Comparison of ENCODE assay signal across 10 mouse cellular contexts in genomic region chrX:153007685-153008047, GRCm38 (mm10). TPM values are rescaled to one million over a fixed set of nuclear protein-coding genes. Genes with fewer than 3 reads are reported as not detected.
DNase-seq lines count a peak whose midpoint lies in the region; ATAC-seq and TF ChIP-seq lines count a peak whose summit lies in the region.
"Had no signal": no experiment of that assay in that cellular context is flagged by ENCODE, and none has a peak within 500 bp of the region (broad histone marks: within the 10 kb centered on the region; RNA-seq: fewer than 3 reads in every experiment).

No protein-coding gene starts in this region.

- no peak for DNase-seq in cerebellum, adult 2 months
- DNase-seq in cerebellum, postnatal 4 days (ENCODE audit: low spot score in 2 of 2), result no peak
- DNase-seq in lung, postnatal 0 days (ENCODE audit: low spot score), result no peak
- DNase-seq in lung, postnatal 4 days, result no peak
- no peak for DNase-seq in limb, embryonic 11.5 days (ENCODE audit: low spot score)
- DNase-seq in adrenal gland, postnatal 10 days, result no peak
- DNase-seq in urinary bladder, postnatal 14 days (ENCODE audit: low spot score), result no peak

- no peak for TF ChIP-seq CTCF in cerebellum, adult 2 months (IDR thresholded peaks at IDR 0.05; ENCODE audit: borderline replicate concordance, insufficient read depth, low read depth, low read length)
- no peak for TF ChIP-seq CTCF in lung, postnatal 0 days (IDR thresholded peaks at IDR 0.05)
- TF ChIP-seq CTCF in olfactory bulb, adult 2 months (IDR thresholded peaks at IDR 0.05; ENCODE audit: insufficient read depth, low read depth, low read length), result no peak

- H3K27ac ChIP-seq in cerebellum, adult 2 months (ENCODE audit: insufficient read depth, low read length), result peak overlapping the region; percentile 61; the same call in 1 of the 2 replicates
- H3K27ac ChIP-seq in lung, postnatal 0 days (ENCODE audit: low read length), result no peak overlapping the region
- no peak overlapping the region for H3K27ac ChIP-seq in limb, embryonic 11.5 days (replicated peaks; ENCODE audit: low read depth, low read length)
- no peak overlapping the region for H3K27ac ChIP-seq in olfactory bulb, adult 2 months (ENCODE audit: insufficient read depth, low read depth, low read length)

- no peak for ATAC-seq in lung, postnatal 0 days
- no peak for ATAC-seq in limb, embryonic 11.5 days (ENCODE audit: insufficient number of reproducible peaks, low FRiP score, low TSS enrichment, low read depth)

- no peak for TF ChIP-seq EP300 in lung, postnatal 0 days (IDR thresholded peaks at IDR 0.05)

- H3K9me3 ChIP-seq in lung, postnatal 0 days (ENCODE audit: low read length), result no peaks in the 10 kb centered on the region
- H3K9me3 ChIP-seq in limb, embryonic 11.5 days (ENCODE audit: control insufficient read depth, low read length), result no peaks in the 10 kb centered on the region

- H3K4me2 ChIP-seq in lung, postnatal 0 days (replicated peaks; ENCODE audit: low read depth, low read length), result peak overlapping the region; percentile 57
- peak overlapping the region; percentile 55 for H3K4me2 ChIP-seq in limb, embryonic 11.5 days (ENCODE audit: low read depth, severe bottlenecking)

- H3K4me3 ChIP-seq in cerebellum, adult 2 months (replicated peaks; ENCODE audit: insufficient read depth, low read depth, low read length), result peak overlapping the region; percentile 96
- H3K4me3 ChIP-seq in lung, postnatal 0 days (ENCODE audit: low read depth, low read length), result peak overlapping the region; percentile 56
- H3K4me3 ChIP-seq in limb, embryonic 11.5 days (ENCODE audit: low read depth, low read length), result peak overlapping the region; percentile 50
- peak overlapping the region; percentile 97 for H3K4me3 ChIP-seq in olfactory bulb, adult 2 months (ENCODE audit: insufficient read depth, low read depth, low read length)

- no peaks in the 10 kb centered on the region for H3K27me3 ChIP-seq in cerebellum, adult 2 months (ENCODE audit: control insufficient read depth, insufficient read depth, low read length)
- H3K27me3 ChIP-seq in lung, postnatal 0 days (replicated peaks; ENCODE audit: insufficient read depth, low read length), result no peaks in the 10 kb centered on the region
- 0 out of 2 replicates have a peak, but pooled peaks cover 2% of the 10 kb centered on the region for H3K27me3 ChIP-seq in limb, embryonic 11.5 days (ENCODE audit: control insufficient read depth, insufficient read depth, low read length)

- no peak for TF ChIP-seq POLR2A in cerebellum, adult 2 months (IDR thresholded peaks at IDR 0.05; ENCODE audit: borderline replicate concordance, insufficient read depth, low read length)
- no peak for TF ChIP-seq POLR2A in olfactory bulb, adult 2 months (IDR thresholded peaks at IDR 0.05; ENCODE audit: insufficient read depth, low read depth, low read length)

- 9% methylated on average over 9 of the region's 9 CpGs for WGBS in cerebellum, adult 2 months
- 24% methylated on average over 7 of the region's 9 CpGs for WGBS in lung, postnatal 0 days
- WGBS in limb, embryonic 11.5 days, result 37% methylated on average over 9 of the region's 9 CpGs
- 23% methylated on average over 9 of the region's 9 CpGs for WGBS in olfactory bulb, adult 2 months

- no peak overlapping the region for H3K9ac ChIP-seq in lung, postnatal 0 days (replicated peaks; ENCODE audit: low read depth)
- H3K9ac ChIP-seq in limb, embryonic 11.5 days (ENCODE audit: low read length), result peak overlapping the region; percentile 58

- H3K36me3 ChIP-seq in lung, postnatal 0 days (ENCODE audit: insufficient read depth, low read length), result no peaks in the 10 kb centered on the region
- H3K36me3 ChIP-seq in limb, embryonic 11.5 days (ENCODE audit: control insufficient read depth, insufficient read depth, low read length), result no peaks in the 10 kb centered on the region

- H3K4me1 ChIP-seq in cerebellum, adult 2 months (ENCODE audit: control insufficient read depth, insufficient read depth, low read length), result no peaks in the 10 kb centered on the region
- H3K4me1 ChIP-seq in lung, postnatal 0 days (ENCODE audit: insufficient read depth, low read depth, low read length), result no peaks in the 10 kb centered on the region
- no peaks in the 10 kb centered on the region for H3K4me1 ChIP-seq in limb, embryonic 11.5 days (ENCODE audit: control insufficient read depth, insufficient read depth, low read length)
- H3K4me1 ChIP-seq in olfactory bulb, adult 2 months (ENCODE audit: control insufficient read depth, insufficient read depth, low read length), result no peaks in the 10 kb centered on the region

RNA-seq across cellular contexts. Expression of gene Usp51, which starts 1.4 kb away (rescaled TPM):
- polyA plus RNA-seq in cerebellum, adult 2 months (2012; rRNA removed), result 1.2 and 1.9 TPM in 2 replicates
- 0.17 and 0.21 TPM in 2 replicates for polyA plus RNA-seq in lung, postnatal 0 days (2015; fragmentation: Nextera tagmentation; extraction: Ambion mirVana)
- polyA plus RNA-seq in limb, embryonic 11.5 days (2014; fragmentation: Nextera tagmentation; extraction: Ambion mirVana), result 1.6 and 1.9 TPM in 2 replicates
- not detected in 2 replicates for polyA plus RNA-seq in olfactory bulb, adult 2 months (2012; ENCODE audit: insufficient read depth, insufficient read length, low replicate concordance, missing spikeins)
- total RNA-seq in adrenal gland, postnatal 10 days (2021), result 1 to 10 TPM; 1.8 to 2.7 TPM
- total RNA-seq: gastrocnemius, adult 18-20 months had no signal
- polyA plus RNA-seq: activated CD4-positive, CD25-positive, alpha-beta regulatory T cell, adult 4 months had no signal

RNA-seq across cellular contexts. Expression of gene Mageh1, which starts 29.7 kb away (rescaled TPM):
- polyA plus RNA-seq in cerebellum, adult 2 months (2012; rRNA removed), result 43.5 and 45.8 TPM in 2 replicates
- polyA plus RNA-seq in lung, postnatal 0 days (2015; fragmentation: Nextera tagmentation; extraction: Ambion mirVana), result 43.6 and 45.3 TPM in 2 replicates
- 61.5 and 62.0 TPM in 2 replicates for polyA plus RNA-seq in limb, embryonic 11.5 days (2014; fragmentation: Nextera tagmentation; extraction: Ambion mirVana)
- polyA plus RNA-seq in olfactory bulb, adult 2 months (2012; ENCODE audit: insufficient read depth, insufficient read length, low replicate concordance, missing spikeins), result not detected in 2 replicates
- total RNA-seq in adrenal gland, postnatal 10 days (2021), result 10 to 100 TPM; 24.9 to 25.0 TPM

Comparison
In these comparisons a context has a peak if more than half of its experiments do, and no peak if none do; other contexts are left out.
1. RNA of gene Mageh1, which starts 29.7 kb away (polyA plus RNA-seq): 61.5 to 62.0 TPM in limb, embryonic 11.5 days, 43.6 to 45.3 TPM in lung, postnatal 0 days and 43.5 to 45.8 TPM in cerebellum, adult 2 months; not detected in olfactory bulb, adult 2 months; every median in the first group is over 10 times any median in the second.
2. Peak in every context shown above with its lines, with median percentiles within 50 percentile points of each other: H3K4me3 ChIP-seq.